Mouse (Mus musculus) Patski (cell line): ENCODE data around the gene Phlpp2. TPM values are rescaled to one million over a fixed set of nuclear protein-coding genes. Genes with fewer than 3 reads are reported as not detected.
"Not testable (repeated sequence)": the region's sequence is repeated elsewhere in the genome, so short reads cannot be mapped to it uniquely, and the experiment has no call there.

ENCODE experiments used
- ATAC-seq: fragments of 100-300 bp; one replicate; pipeline ENCODE4 v1.8.0; 2021
- CTCF ChIA-PET: fragments of 350-600 bp; sonication (Branson Sonifier 250); formaldehyde crosslinking; loops from one replicate; lab custom pipeline; 2022; ENCODE audit warnings: inconsistent platforms; lab: Charles Lee
- POLR2A ChIA-PET: fragments of 350-600 bp; sonication (Branson Sonifier 250); formaldehyde crosslinking; loops from one replicate; lab custom pipeline; 2022; ENCODE audit warnings: antibody characterized with exemption, inconsistent platforms; lab: Charles Lee
- DNase-seq: peaks from one replicate; pipeline ENCODE4 v3.0.0-alpha.2; 2011; ENCODE audit warnings: low read depth, low spot score
- H3K27me3 ChIP-seq: fragments of 371-371 bp; one replicate; pipeline ENCODE4 v1.5.1; 2021
- CTCF ChIP-seq: fragments of 100-300 bp; IDR thresholded peaks from one replicate; pipeline ENCODE4 v1.5.1; 2021
- in situ Hi-C: fragments of 300-500 bp; cut with MboI; formaldehyde crosslinking; loops from 3 replicates; pipeline ENCODE4 v1.11.1; 2018; ENCODE audit warnings: low pct_unique_long_range_greater_than_20kb, mixed read lengths
- polyA plus RNA-seq: library from polyadenylated mRNA; unstranded; gene quantifications from one replicate; pipeline ENCODE4 v1.2.3, GENCODE M21; 2021

The Phlpp2 gene
- polyA plus RNA-seq, 1 experiment from 2014 or later = 11.1 TPM

DNA sequence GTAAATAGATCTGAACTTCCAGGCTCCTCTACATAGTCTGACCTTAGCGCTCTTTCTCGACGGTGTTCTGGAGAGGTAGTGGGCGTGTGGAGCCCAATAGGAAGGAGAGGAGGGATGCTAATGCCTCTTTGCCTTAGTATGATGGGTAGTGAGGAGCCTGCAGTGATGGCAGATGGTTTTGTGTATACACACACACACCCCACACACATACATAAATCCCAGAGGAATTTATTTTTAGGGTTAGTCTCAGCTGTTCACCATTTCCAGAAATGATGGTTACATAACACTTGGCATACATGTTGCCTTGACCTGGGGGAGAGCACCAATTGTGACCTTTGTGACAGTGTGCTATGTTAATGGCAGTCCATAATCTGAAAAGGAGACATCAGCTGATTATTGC, 2.8 kb upstream of the Phlpp2 start:
- no peak for DNase-seq
- no peaks in the 10 kb centered on the region for H3K27me3 ChIP-seq
- no peak for TF ChIP-seq CTCF
- CTCF ChIA-PET = interaction anchor here (1.2 to 2.2 kb wide), 5 partner anchors 8 to 52 kb away, joined by 3 to 7 read pairs (median 6); no protein-coding TSS in a partner anchor
- in situ Hi-C loops = no loop called here
- ATAC-seq = no peak
- POLR2A ChIA-PET = no interaction called here

DNA sequence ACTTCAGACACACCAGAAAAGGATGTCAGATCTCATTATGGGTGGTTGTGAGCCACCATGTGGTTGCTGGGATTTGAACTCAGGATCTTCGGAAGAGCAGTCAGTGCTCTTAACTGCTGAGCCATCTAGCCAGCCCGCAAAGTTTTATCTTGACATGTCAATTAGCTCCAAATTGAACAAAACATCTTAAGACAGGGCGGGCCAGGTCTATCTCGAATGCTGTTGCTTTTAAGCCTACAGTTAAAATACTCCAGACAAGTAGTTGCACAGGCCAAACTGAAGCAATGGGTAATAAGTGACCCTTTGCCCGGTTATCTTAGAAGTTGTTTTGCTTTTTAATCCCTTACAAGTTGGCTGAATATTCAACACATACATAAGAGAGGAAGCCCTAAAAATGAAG, 1.7 kb upstream of the Phlpp2 start:
- TF ChIP-seq CTCF = no peak
- no peaks in the 10 kb centered on the region for H3K27me3 ChIP-seq
- DNase-seq = no peak
- ATAC-seq = no peak
- ChIA-PET CTCF (interaction anchor here (0.8 to 2.1 kb wide), 3 partner anchors 9 to 51 kb away, joined by 4 to 7 read pairs (median 6); no protein-coding TSS in a partner anchor), POLR2A (no interaction called here)
- in situ Hi-C loops = no loop called here

DNA sequence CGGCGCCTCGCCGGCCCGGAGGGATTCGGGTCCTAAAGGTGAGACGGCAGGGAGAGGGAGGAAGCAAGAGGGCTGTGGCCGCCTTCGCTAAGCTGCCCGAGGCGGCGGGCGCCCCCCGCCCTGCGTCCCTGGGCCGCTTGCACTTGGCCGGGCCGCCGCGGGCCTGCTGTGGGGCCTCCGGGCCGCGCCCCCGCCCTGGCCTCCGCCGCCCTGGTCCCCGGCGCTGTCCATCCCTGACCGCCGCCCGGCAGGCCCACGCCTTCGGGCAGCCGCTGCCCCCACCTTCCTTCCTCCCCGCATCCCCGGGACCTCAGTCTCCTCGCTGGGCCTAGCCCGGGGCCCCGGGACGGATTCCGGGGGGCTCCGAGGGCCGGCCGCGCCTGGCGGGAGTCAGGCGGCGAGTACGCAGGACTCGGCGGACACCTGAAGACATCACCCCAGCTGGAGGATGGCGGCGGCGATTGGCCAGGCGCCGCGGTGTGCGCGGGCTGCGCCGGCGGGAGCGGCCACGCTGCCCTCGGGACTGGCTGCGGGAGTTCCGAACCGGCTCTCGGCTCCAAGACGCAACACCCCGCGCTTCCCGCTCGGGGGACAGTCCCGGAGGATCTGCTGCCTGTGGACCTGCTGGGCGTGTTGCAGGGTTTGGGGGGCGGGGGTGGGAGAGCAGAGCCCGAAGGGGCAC, 479 bp downstream of the Phlpp2 start:
- H3K27me3 ChIP-seq = no peaks in the 10 kb centered on the region
- POLR2A ChIA-PET = interaction anchor here (0.7 to 1.2 kb wide), 2 partner anchors 11 to 33 kb away, joined by 3 read pairs; no protein-coding TSS in a partner anchor
- no peak for TF ChIP-seq CTCF
- in situ Hi-C loops = no loop called here
- DNase-seq = no peak
- ATAC-seq = peak; percentile 65
- CTCF ChIA-PET = interaction anchor here (2.1 kb wide), 1 partner anchor 49 kb away, joined by 6 read pairs; no protein-coding TSS in a partner anchor

DNA sequence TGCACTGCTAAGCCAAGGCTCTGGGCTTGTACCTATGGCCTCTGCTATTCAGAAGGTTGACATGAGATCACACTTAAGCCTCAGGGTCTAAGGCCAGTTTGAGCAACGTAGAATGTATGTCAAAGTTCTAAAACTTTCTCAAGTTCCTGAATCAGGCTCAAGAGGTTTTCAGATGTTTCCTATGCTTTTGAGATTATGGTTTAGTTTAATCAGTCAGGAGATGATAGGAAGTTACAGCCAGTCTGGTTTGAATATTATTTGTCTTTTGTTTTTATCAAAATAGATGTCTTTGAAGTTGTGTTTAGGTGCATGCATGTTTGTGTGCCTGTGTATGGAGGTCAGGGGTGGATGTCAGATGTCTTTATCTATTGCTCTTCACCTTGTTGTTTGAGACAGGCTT, 2.7 kb downstream of the Phlpp2 start:
- CTCF ChIA-PET = interaction anchor here (1.0 to 3.1 kb wide), 2 partner anchors 18 to 46 kb away, joined by 3 to 9 read pairs; no protein-coding TSS in a partner anchor
- in situ Hi-C loops = no loop called here
- ATAC-seq (no peak), DNase-seq (no peak)
- POLR2A ChIA-PET = no interaction called here
- H3K27me3 ChIP-seq = no peaks in the 10 kb centered on the region
- TF ChIP-seq CTCF = no peak

DNA sequence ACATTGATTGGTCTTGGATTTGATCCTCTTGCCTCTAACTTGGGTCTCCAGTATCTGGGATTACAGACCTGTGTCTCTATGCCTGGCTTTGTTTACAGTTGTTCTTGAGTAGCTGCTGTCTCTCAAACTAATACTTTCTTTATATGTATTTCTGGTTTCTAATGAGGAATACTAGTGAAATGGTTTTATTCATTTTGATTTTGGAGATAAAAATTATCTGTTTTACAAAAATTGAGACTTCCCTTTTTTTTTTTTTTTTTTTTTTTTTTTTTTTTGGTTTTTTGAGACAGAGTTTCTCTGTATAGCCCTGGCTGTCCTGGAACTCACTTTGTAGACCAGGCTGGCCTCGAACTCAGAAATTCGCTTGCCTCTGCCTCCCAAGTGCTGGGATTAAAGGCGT, 5.5 kb downstream of the Phlpp2 start:
- in situ Hi-C loops, ATAC-seq, POLR2A ChIA-PET: not testable (repeated sequence)

DNA sequence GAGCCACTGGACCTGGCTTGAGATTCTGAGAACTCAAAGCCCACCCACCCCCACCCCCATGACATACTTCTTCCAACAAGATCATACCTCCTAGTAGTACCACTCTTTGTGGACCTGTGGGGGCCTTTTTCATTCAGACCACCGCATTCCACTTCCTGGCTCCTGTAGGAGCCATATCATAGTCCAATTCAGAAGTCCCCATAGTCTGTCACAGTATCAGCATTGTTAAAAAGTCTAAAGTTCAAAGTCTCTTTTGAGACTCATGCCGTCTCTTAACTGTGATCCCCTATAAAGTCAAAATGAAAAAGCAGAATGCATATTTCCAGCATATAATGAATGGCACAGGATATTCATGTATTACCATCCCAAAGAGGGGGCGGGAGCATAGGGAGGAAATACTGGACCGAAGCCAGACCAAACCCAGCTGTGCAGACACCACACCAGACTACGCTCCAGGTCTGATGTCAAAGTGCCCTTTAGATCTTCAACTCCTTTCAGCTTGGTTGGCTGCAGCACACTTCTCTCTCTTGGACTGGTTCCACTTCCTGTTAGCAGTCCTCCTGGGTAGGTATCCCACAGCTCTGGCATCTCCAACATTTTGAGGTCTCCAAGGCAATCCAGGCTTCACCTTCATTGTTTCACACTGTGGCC, 11.8 kb downstream of the Phlpp2 start:
- in situ Hi-C loops = no loop called here
- DNase-seq = no peak
- ChIA-PET POLR2A (no interaction called here), CTCF (no interaction called here)
- no peak for ATAC-seq
- no peaks in the 10 kb centered on the region for H3K27me3 ChIP-seq
- no peak for TF ChIP-seq CTCF

More for the DNA sequence above, 5.5 kb downstream of the Phlpp2 start:
- H3K27me3 ChIP-seq, CTCF ChIA-PET, DNase-seq: not testable (repeated sequence)

DNA sequence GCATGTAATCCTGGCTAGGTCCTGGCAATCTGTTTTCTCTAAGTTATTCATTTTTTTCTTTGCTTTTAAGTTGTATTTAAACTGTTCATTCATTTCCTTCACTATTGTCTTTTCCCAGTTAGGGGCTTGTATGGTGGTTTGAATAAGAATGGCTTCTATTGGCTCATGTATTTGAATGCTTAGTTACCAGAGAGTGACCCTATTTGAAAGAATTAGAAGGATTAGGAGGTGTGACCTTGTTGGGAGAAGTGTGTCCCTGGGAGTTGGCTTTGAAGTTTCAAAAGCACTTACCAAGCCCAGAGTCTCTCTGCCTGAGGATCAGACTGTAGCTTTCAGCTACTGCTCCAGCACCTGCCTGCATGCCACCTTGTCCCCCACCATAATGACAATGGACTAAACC, 17.0 kb downstream of the Phlpp2 start:
- DNase-seq (no peak), ATAC-seq (no peak)
- in situ Hi-C loops = no loop called here
- ChIA-PET CTCF (interaction anchor here (1.5 to 2.4 kb wide), 2 partner anchors 9 to 13 kb away, joined by 4 to 7 read pairs; no protein-coding TSS in a partner anchor), POLR2A (no interaction called here)
- H3K27me3 ChIP-seq = no peaks in the 10 kb centered on the region
- TF ChIP-seq CTCF = no peak

DNA sequence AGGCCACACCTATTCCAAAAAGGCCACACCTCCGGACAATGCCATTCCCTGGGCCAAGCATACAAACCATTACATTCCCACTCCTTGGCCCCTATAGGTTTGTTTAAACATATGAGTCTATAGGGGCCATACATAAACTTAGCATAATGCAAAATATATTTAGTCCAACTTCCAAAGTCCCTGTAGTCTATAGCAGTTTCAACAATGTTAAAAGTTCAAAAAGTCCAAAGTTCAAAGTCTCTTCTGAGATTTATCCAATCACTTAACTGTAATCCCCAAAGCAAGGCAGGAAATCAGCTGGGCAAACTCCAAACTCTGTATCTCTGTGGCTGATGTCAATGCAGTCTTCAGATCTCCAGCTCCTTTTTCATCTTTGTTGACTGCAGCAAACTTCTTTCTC, 20.9 kb downstream of the Phlpp2 start:
- no peaks in the 10 kb centered on the region for H3K27me3 ChIP-seq
- ATAC-seq = no peak
- TF ChIP-seq CTCF = no peak
- DNase-seq = no peak
- in situ Hi-C loops = no loop called here
- ChIA-PET POLR2A (no interaction called here), CTCF (interaction anchor here (1.1 kb wide), 2 partner anchors 10 to 28 kb away, joined by 3 read pairs; no protein-coding TSS in a partner anchor)

DNA sequence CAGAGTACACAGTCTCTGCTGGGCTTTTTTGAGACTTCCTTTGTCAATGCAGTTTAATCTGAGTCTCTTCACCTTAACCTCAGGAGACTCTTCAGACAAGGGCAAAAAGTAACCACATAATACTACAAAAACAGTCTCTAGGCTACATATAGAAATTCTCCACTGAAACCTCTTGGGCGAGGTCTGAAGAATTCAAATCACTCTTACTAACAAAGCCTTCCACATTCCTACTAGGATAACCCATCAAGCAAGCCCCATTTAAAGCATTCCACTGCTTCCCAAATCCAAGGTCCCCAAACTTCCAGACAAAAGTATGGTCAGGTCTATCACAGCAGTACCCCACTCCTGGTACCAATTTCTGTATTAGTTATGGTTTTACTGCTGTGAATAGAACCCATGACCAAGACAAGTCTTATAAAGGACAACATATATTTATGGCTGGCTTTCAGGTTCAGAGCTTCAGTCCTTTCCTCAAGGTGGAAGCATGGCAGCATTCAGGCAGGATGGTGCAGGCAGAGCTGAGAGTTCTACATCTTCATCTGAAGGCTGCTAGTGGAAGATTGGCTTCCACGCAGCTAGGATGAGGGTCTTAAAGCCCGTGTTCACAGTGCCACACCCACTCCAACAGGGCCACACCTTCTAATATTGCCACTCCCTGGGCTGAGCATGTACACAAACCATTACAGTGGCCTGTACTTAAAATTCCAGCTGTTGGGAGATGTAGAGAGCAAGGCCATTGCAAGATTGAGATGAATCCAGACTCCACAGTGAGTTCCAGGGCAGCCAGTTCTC, 22.6 kb downstream of the Phlpp2 start:
- CTCF ChIA-PET = interaction anchor here (1.0 to 1.6 kb wide), 2 partner anchors 14 to 60 kb away, joined by 3 read pairs; no protein-coding TSS in a partner anchor
- POLR2A ChIA-PET = no interaction called here
- H3K27me3 ChIP-seq = no peaks in the 10 kb centered on the region
- DNase-seq (no peak), ATAC-seq (no peak)
- no peak for TF ChIP-seq CTCF
- in situ Hi-C loops = no loop called here

DNA sequence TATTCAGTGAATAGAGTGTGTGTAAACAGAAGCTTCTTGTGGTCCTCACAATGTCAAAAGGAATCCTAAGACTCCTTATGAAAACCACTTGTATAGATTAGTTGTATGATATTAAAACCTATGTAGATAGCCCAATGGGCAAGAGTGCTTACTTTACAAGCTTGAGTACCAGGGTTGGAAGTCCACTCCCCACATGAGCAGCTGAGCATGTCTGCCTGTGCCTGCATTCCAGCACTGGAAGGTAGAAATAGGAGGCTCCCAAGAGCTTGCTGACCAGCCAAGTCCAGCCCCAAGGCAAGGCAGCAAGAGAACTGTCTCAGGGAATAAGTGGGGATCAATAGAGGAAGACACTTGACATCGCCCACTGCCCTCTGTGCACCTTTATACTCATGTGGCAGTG, 26.3 kb downstream of the Phlpp2 start:
- in situ Hi-C loops = no loop called here
- ChIA-PET POLR2A (no interaction called here), CTCF (interaction anchor here (1.1 to 1.6 kb wide), 2 partner anchors 9 to 23 kb away, joined by 3 to 4 read pairs; no protein-coding TSS in a partner anchor)
- no peak for DNase-seq
- ATAC-seq = no peak
- TF ChIP-seq CTCF = no peak
- H3K27me3 ChIP-seq = no peaks in the 10 kb centered on the region
